Mouse (Mus musculus) T-helper 17 cell (primary cell): ENCODE data around the gene Grik2.
"Not testable (repeated sequence)": the region's sequence is repeated elsewhere in the genome, so short reads cannot be mapped to it uniquely, and the experiment has no call there.

Experiments
- in situ Hi-C, 2 experiments: fragments of 300-600 bp; cut with MboI, MseI; formaldehyde crosslinking; loops; 1 replicate in 1 of 2; 2 replicates in 1 of 2; pipeline ENCODE4 v1.15.1; 2025; ENCODE audit warnings: high pct_unique_total_duplicates in 2 of 2

Gene Grik2

GRCm38 (mm10) chr10:49365262-49365661, 423.3 kb downstream of the Grik2 start:
- in situ Hi-C loops, result loop anchor here in 1 of 2 experiments (10.0 kb wide), 1 partner anchor 1730 kb away; no protein-coding TSS in a partner anchor

- in situ Hi-C loops, result no loop called here
Measured at GRCm38 (mm10) chr10:49322413-49322812, 466.2 kb downstream of the Grik2 start.

GRCm38 (mm10) chr10:49319880-49320279, 468.7 kb downstream of the Grik2 start:
- in situ Hi-C loops, result no loop called here

- in situ Hi-C loops, result no loop called here
Measured at GRCm38 (mm10) chr10:49256247-49256939, 532.2 kb downstream of the Grik2 start.

- in situ Hi-C loops, result not testable (repeated sequence)
Measured at GRCm38 (mm10) chr10:49237356-49237755, 551.2 kb downstream of the Grik2 start.

GRCm38 (mm10) chr10:49236844-49237243, 551.7 kb downstream of the Grik2 start:
- in situ Hi-C loops, result not testable (repeated sequence)

- in situ Hi-C loops, result no loop called here
Measured at GRCm38 (mm10) chr10:49220096-49220495, 568.5 kb downstream of the Grik2 start.

- in situ Hi-C loops, result no loop called here
Measured at GRCm38 (mm10) chr10:49219631-49220030, 568.9 kb downstream of the Grik2 start.

- in situ Hi-C loops, result loop anchor here in 1 of 2 experiments (10.0 kb wide), 1 partner anchor 1007 kb away; no protein-coding TSS in a partner anchor
Measured at GRCm38 (mm10) chr10:49191773-49192371, 596.7 kb downstream of the Grik2 start.

GRCm38 (mm10) chr10:49191291-49191690, 597.3 kb downstream of the Grik2 start:
- in situ Hi-C loops, result loop anchor here in 1 of 2 experiments (10.0 kb wide), 1 partner anchor 1006 kb away; no protein-coding TSS in a partner anchor

GRCm38 (mm10) chr10:49154134-49154533, 634.4 kb downstream of the Grik2 start:
- in situ Hi-C loops, result no loop called here

- in situ Hi-C loops, result not testable (repeated sequence)
Measured at GRCm38 (mm10) chr10:49151496-49151895, 637.1 kb downstream of the Grik2 start.

- in situ Hi-C loops, result no loop called here
Measured at GRCm38 (mm10) chr10:49149714-49150113, 638.9 kb downstream of the Grik2 start.

GRCm38 (mm10) chr10:49142658-49143057, 645.9 kb downstream of the Grik2 start:
- in situ Hi-C loops, result no loop called here

GRCm38 (mm10) chr10:49136816-49137215, 651.8 kb downstream of the Grik2 start:
- in situ Hi-C loops, result no loop called here

- in situ Hi-C loops, result no loop called here
Measured at GRCm38 (mm10) chr10:49131311-49131710, 657.3 kb downstream of the Grik2 start.

GRCm38 (mm10) chr10:49050339-49050738, 738.2 kb downstream of the Grik2 start:
- in situ Hi-C loops, result no loop called here

GRCm38 (mm10) chr10:49049391-49049790, 739.2 kb downstream of the Grik2 start:
- in situ Hi-C loops, result no loop called here
